8 mouse cellular contexts compared by ENCODE assay signal in the genomic region with DNA sequence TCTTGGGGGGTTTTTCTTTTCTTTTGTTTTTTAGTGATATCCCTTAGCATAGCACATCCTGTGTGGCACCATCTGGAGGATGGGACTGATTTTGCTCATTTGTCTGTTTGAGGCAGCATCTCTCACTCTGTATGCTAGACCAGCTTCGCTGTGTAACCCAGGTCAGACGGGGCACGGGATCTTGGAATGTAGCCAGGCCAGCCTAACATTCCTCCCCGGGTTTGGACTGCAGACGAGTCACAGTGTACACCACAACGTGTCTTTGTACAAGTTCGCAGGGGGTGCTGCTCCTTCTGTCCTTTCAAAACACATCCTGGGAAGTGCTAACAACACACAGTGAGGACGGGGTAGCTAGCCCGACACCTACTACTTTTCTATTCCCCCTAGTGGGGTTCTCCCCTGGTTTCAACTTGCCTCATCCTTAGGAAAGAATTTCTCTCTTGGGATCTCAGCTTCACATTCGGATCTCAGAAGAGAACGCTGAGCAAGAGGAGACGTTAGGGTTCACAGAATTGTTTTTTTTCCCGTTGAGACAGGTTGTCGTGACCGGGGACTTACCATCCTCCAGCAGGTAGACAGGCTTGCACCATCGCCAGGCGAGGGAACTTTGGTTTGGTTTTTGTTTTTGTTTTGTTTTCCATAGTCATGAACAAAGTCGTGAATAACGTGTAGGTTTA. TPM values are rescaled to one million over a fixed set of nuclear protein-coding genes. Genes with fewer than 3 reads are reported as not detected.
DNase-seq lines count a peak whose midpoint lies in the region; ATAC-seq and TF ChIP-seq lines count a peak whose summit lies in the region.

No protein-coding gene starts in this region.

- no peak; the same call in 1 of the 2 replicates for TF ChIP-seq POLR2A in embryonic fibroblast, embryonic 13.5 days (IDR thresholded peaks at IDR 0.05; ENCODE audit: low read depth, low read length)

- WGBS in hindbrain, embryonic 15.5 days, result under 1% methylated on average over 19 of the region's 19 CpGs
- WGBS in liver, embryonic 11.5 days, result under 1% methylated on average over 19 of the region's 19 CpGs
- under 1% methylated on average over 19 of the region's 19 CpGs for WGBS in neural tube, embryonic 11.5 days

- H3K4me2 ChIP-seq in hindbrain, embryonic 15.5 days, result peak overlapping the region; percentile 72
- peak overlapping the region; percentile 87 for H3K4me2 ChIP-seq in liver, embryonic 11.5 days
- H3K4me2 ChIP-seq in neural tube, embryonic 11.5 days (ENCODE audit: low read depth), result peak overlapping the region; percentile 53

- H3K4me1 ChIP-seq in embryonic fibroblast, embryonic 13.5 days (ENCODE audit: control insufficient read depth, insufficient read depth, low read length), result peaks cover 3% of the 10 kb centered on the region; the same call in 1 of the 2 replicates
- H3K4me1 ChIP-seq in hindbrain, embryonic 15.5 days (replicated peaks), result peaks cover 28% of the 10 kb centered on the region
- H3K4me1 ChIP-seq in liver, embryonic 11.5 days (replicated peaks; ENCODE audit: control insufficient read depth, insufficient read depth, low read length), result peaks cover 10% of the 10 kb centered on the region; the same call in 1 of the 2 replicates
- peaks cover 8% of the 10 kb centered on the region; the same call in 1 of the 2 replicates for H3K4me1 ChIP-seq in neural tube, embryonic 11.5 days (ENCODE audit: control insufficient read depth, insufficient read depth, low read length)

- intact Hi-C loops in left cerebral cortex, postnatal 4 days (cut with DNase I), result no loop called here
- intact Hi-C loops in left cerebral cortex, postnatal 36 days (cut with DNase I), result no loop called here

- no peaks in the 10 kb centered on the region for H3K27me3 ChIP-seq in Patski
- H3K27me3 ChIP-seq in hindbrain, embryonic 15.5 days, result no peaks in the 10 kb centered on the region
- no peaks in the 10 kb centered on the region for H3K27me3 ChIP-seq in liver, embryonic 11.5 days (replicated peaks; ENCODE audit: control insufficient read depth, insufficient read depth, low read length)
- H3K27me3 ChIP-seq in neural tube, embryonic 11.5 days (ENCODE audit: control insufficient read depth, insufficient read depth, low read length), result no peaks in the 10 kb centered on the region

- ATAC-seq in Patski, result no peak
- no peak; the same call in 1 of the 2 replicates for ATAC-seq in hindbrain, embryonic 15.5 days (ENCODE audit: low FRiP score, low read depth)
- peak; percentile 22 for ATAC-seq in liver, embryonic 11.5 days (replicated peaks; ENCODE audit: low FRiP score)
- ATAC-seq in neural tube, embryonic 11.5 days (ENCODE audit: insufficient read depth, low FRiP score, low TSS enrichment), result peak; percentile 22; the same call in 1 of the 2 replicates
- no peak; the same call in 1 of the 2 replicates for ATAC-seq in megakaryocyte progenitor cell, adult 5-6 weeks (replicated peaks; ENCODE audit: poor library complexity)

- peak overlapping the region; percentile 76 for H3K4me3 ChIP-seq in embryonic fibroblast, embryonic 13.5 days (ENCODE audit: insufficient read depth, low read length)
- peak overlapping the region; percentile 86 for H3K4me3 ChIP-seq in hindbrain, embryonic 15.5 days
- peak overlapping the region; percentile 100 for H3K4me3 ChIP-seq in liver, embryonic 11.5 days (ENCODE audit: low read depth, low read length)
- peak overlapping the region; percentile 98 for H3K4me3 ChIP-seq in neural tube, embryonic 11.5 days (ENCODE audit: low read depth, low read length)

- POLR2A ChIA-PET in Patski (lab: Charles Lee), result interaction anchor here (0.7 to 1.3 kb wide), 2 partner anchors 14 to 53 kb away, joined by 4 to 7 read pairs; no protein-coding TSS in a partner anchor

- CTCF ChIA-PET in Patski (lab: Charles Lee), result interaction anchor here (1.3 to 1.7 kb wide), 3 partner anchors 48 to 135 kb away, joined by 3 to 5 read pairs (median 4); no protein-coding TSS in a partner anchor

- no peak for TF ChIP-seq CTCF in Patski (IDR thresholded peaks at IDR 0.05)
- no peak for TF ChIP-seq CTCF in embryonic fibroblast, embryonic 13.5 days (IDR thresholded peaks at IDR 0.05; ENCODE audit: borderline replicate concordance, insufficient read depth, low read length)

- in situ Hi-C loops in Patski (cut with MboI; ENCODE audit: low pct_unique_long_range_greater_than_20kb), result no loop called here

- no peaks in the 10 kb centered on the region for H3K9me3 ChIP-seq in hindbrain, embryonic 15.5 days
- no peaks in the 10 kb centered on the region for H3K9me3 ChIP-seq in liver, embryonic 11.5 days (ENCODE audit: control insufficient read depth, low read length)
- H3K9me3 ChIP-seq in neural tube, embryonic 11.5 days (ENCODE audit: control insufficient read depth, low read length), result no peaks in the 10 kb centered on the region

- H3K36me3 ChIP-seq in hindbrain, embryonic 15.5 days, result peaks cover 17% of the 10 kb centered on the region
- peaks cover 12% of the 10 kb centered on the region; the same call in 1 of the 2 replicates for H3K36me3 ChIP-seq in liver, embryonic 11.5 days (ENCODE audit: control insufficient read depth, insufficient read depth, low read length)
- H3K36me3 ChIP-seq in neural tube, embryonic 11.5 days (ENCODE audit: control insufficient read depth, insufficient read depth, low read length), result peaks cover 2% of the 10 kb centered on the region

- peak; percentile 19 for DNase-seq in left cerebral cortex, postnatal 4 days
- DNase-seq in left cerebral cortex, postnatal 36 days (ENCODE audit: low spot score in 2 of 2), result no peak
- peak; percentile 17 for DNase-seq in Patski (ENCODE audit: low read depth, low spot score)
- DNase-seq in liver, embryonic 11.5 days (ENCODE audit: low spot score), result peak; percentile 55
- DNase-seq in neural tube, embryonic 11.5 days (ENCODE audit: low spot score), result peak; percentile 58

- H3K9ac ChIP-seq in hindbrain, embryonic 15.5 days, result peak overlapping the region; percentile 70
- peak overlapping the region; percentile 74 for H3K9ac ChIP-seq in liver, embryonic 11.5 days (ENCODE audit: low read depth, low read length)
- peak overlapping the region; percentile 83 for H3K9ac ChIP-seq in neural tube, embryonic 11.5 days (ENCODE audit: low read length)

- peak overlapping the region; percentile 80 for H3K27ac ChIP-seq in embryonic fibroblast, embryonic 13.5 days (ENCODE audit: insufficient read depth, low read length)
- peak overlapping the region; percentile 90 for H3K27ac ChIP-seq in hindbrain, embryonic 15.5 days (replicated peaks)
- H3K27ac ChIP-seq in liver, embryonic 11.5 days (ENCODE audit: low read depth, low read length), result peak overlapping the region; percentile 92
- H3K27ac ChIP-seq in neural tube, embryonic 11.5 days (ENCODE audit: low read depth, low read length), result peak overlapping the region; percentile 94

RNA-seq across cellular contexts. Expression of gene Rab5if, which starts 0.7 kb away (rescaled TPM):
- 100 to 1,000 TPM; 104 to 105 TPM for total RNA-seq in left cerebral cortex, postnatal 4 days (2021)
- total RNA-seq in left cerebral cortex, postnatal 36 days (2021), result 100 to 1,000 TPM in 1 of 2 experiments, 10 to 100 TPM in 1; 89.8 to 102 TPM
- polyA plus RNA-seq in Patski (2021), result 206 TPM
- 125 and 156 TPM in 2 replicates for polyA plus RNA-seq in embryonic fibroblast, embryonic 13.5 days (2011; ENCODE audit: insufficient read length, low read depth, missing spikeins)
- 145 and 148 TPM in 2 replicates for polyA plus RNA-seq in hindbrain, embryonic 15.5 days (2015; fragmentation: Nextera tagmentation; extraction: Ambion mirVana)
- 247 and 278 TPM in 2 replicates for polyA plus RNA-seq in liver, embryonic 11.5 days (2014; fragmentation: Nextera tagmentation; extraction: Ambion mirVana)
- 172 and 183 TPM in 2 replicates for polyA plus RNA-seq in neural tube, embryonic 11.5 days (2014; fragmentation: Nextera tagmentation; extraction: Ambion mirVana)
- 377 and 404 TPM in 2 replicates for total RNA-seq in megakaryocyte progenitor cell, adult 5-6 weeks (2015)
- 204 and 210 TPM in 2 replicates for total RNA-seq in megakaryocyte progenitor cell, adult 5-6 weeks (2017)

RNA-seq across cellular contexts. Expression of gene 4930518I15Rik, which starts 4.4 kb away (rescaled TPM):
- 1 to 10 TPM; 3.9 to 4.9 TPM for total RNA-seq in left cerebral cortex, postnatal 4 days (2021)
- total RNA-seq in left cerebral cortex, postnatal 36 days (2021), result 1 to 10 TPM; 1.0 to 4.5 TPM
- 0.82 TPM for polyA plus RNA-seq in Patski (2021)
- polyA plus RNA-seq in embryonic fibroblast, embryonic 13.5 days (2011; ENCODE audit: insufficient read length, low read depth, missing spikeins), result 1.7 and 2.4 TPM in 2 replicates
- polyA plus RNA-seq in hindbrain, embryonic 15.5 days (2015; fragmentation: Nextera tagmentation; extraction: Ambion mirVana), result 9.1 TPM in 2 replicates
- polyA plus RNA-seq in liver, embryonic 11.5 days (2014; fragmentation: Nextera tagmentation; extraction: Ambion mirVana), result 3.6 and 5.1 TPM in 2 replicates
- 4.9 and 5.6 TPM in 2 replicates for polyA plus RNA-seq in neural tube, embryonic 11.5 days (2014; fragmentation: Nextera tagmentation; extraction: Ambion mirVana)
- total RNA-seq in megakaryocyte progenitor cell, adult 5-6 weeks (2015), result 0.42 and 3.0 TPM in 2 replicates
- total RNA-seq in megakaryocyte progenitor cell, adult 5-6 weeks (2017), result 1.2 TPM in 1 of 2 replicates, not detected in the other

RNA-seq across cellular contexts. Expression of gene Tgif2, which starts 22.4 kb away (rescaled TPM):
- 1 to 10 TPM; 5.7 to 6.0 TPM for total RNA-seq in left cerebral cortex, postnatal 4 days (2021)
- under 1 TPM; 0.61 to 0.76 TPM for total RNA-seq in left cerebral cortex, postnatal 36 days (2021)
- 10.0 TPM for polyA plus RNA-seq in Patski (2021)
- 12.4 and 17.0 TPM in 2 replicates for polyA plus RNA-seq in embryonic fibroblast, embryonic 13.5 days (2011; ENCODE audit: insufficient read length, low read depth, missing spikeins)
- polyA plus RNA-seq in hindbrain, embryonic 15.5 days (2015; fragmentation: Nextera tagmentation; extraction: Ambion mirVana), result 21.3 and 22.6 TPM in 2 replicates
- polyA plus RNA-seq in liver, embryonic 11.5 days (2014; fragmentation: Nextera tagmentation; extraction: Ambion mirVana), result 33.3 and 40.0 TPM in 2 replicates
- 85.1 and 92.7 TPM in 2 replicates for polyA plus RNA-seq in neural tube, embryonic 11.5 days (2014; fragmentation: Nextera tagmentation; extraction: Ambion mirVana)
- total RNA-seq in megakaryocyte progenitor cell, adult 5-6 weeks (2015), result 7.2 and 7.9 TPM in 2 replicates
- 10.7 and 12.5 TPM in 2 replicates for total RNA-seq in megakaryocyte progenitor cell, adult 5-6 weeks (2017)

RNA-seq across cellular contexts. Expression of gene Sla2, which starts 24.8 kb away (rescaled TPM):
- under 1 TPM in 1 of 2 experiments, not detected in 1; 0.12 TPM for total RNA-seq in left cerebral cortex, postnatal 4 days (2021)
- under 1 TPM; 0.45 to 0.57 TPM for total RNA-seq in left cerebral cortex, postnatal 36 days (2021)
- polyA plus RNA-seq in Patski (2021), result 0.09 TPM
- not detected in 2 replicates for polyA plus RNA-seq in embryonic fibroblast, embryonic 13.5 days (2011; ENCODE audit: insufficient read length, low read depth, missing spikeins)
- 0.17 TPM in 1 of 2 replicates, not detected in the other for polyA plus RNA-seq in hindbrain, embryonic 15.5 days (2015; fragmentation: Nextera tagmentation; extraction: Ambion mirVana)
- polyA plus RNA-seq in liver, embryonic 11.5 days (2014; fragmentation: Nextera tagmentation; extraction: Ambion mirVana), result 11.6 and 11.9 TPM in 2 replicates
- 0.44 and 0.74 TPM in 2 replicates for polyA plus RNA-seq in neural tube, embryonic 11.5 days (2014; fragmentation: Nextera tagmentation; extraction: Ambion mirVana)
- total RNA-seq in megakaryocyte progenitor cell, adult 5-6 weeks (2015), result 0.10 and 0.57 TPM in 2 replicates
- total RNA-seq in megakaryocyte progenitor cell, adult 5-6 weeks (2017), result 0.37 and 0.92 TPM in 2 replicates

Comparison
In these comparisons a context has a peak if more than half of its experiments do, and no peak if none do; other contexts are left out.
1. DNase-seq: peak in left cerebral cortex, postnatal 4 days (single experiment), Patski (single experiment), liver, embryonic 11.5 days (single experiment) and neural tube, embryonic 11.5 days (single experiment); none in left cerebral cortex, postnatal 36 days (0 of 2).
2. ATAC-seq: peak in liver, embryonic 11.5 days (single experiment) and neural tube, embryonic 11.5 days (single experiment); none in Patski (single experiment), hindbrain, embryonic 15.5 days (single experiment) and megakaryocyte progenitor cell, adult 5-6 weeks (single experiment).
3. Peak in every context shown above with its lines, with median percentiles within 50 percentile points of each other: H3K27ac ChIP-seq, H3K4me3 ChIP-seq, H3K4me2 ChIP-seq and H3K9ac ChIP-seq.